Mouse (Mus musculus) heart, embryonic 10.5 days (tissue): ENCODE measurements around the gene Hlf. TPM values are rescaled to one million over a fixed set of nuclear protein-coding genes. Genes with fewer than 3 reads are reported as not detected.

Source experiments
- DNase-seq: peaks from one replicate; pipeline ENCODE4 v3.0.0-alpha.2; 2017; ENCODE audit warnings: low spot score
- H3K27ac ChIP-seq: fragments of 300-500 bp; sonication (generic); 2 replicates; pipeline ENCODE4 v1.5.1; 2016; ENCODE audit warnings: mild to moderate bottlenecking
- H3K27me3 ChIP-seq: fragments of 300-500 bp; sonication (generic); 2 replicates; pipeline ENCODE4 v1.6.1; 2016; ENCODE audit warnings: mild to moderate bottlenecking; ENCODE audit not compliant: poor library complexity, insufficient read depth, severe bottlenecking
- H3K36me3 ChIP-seq: fragments of 300-500 bp; sonication (generic); 2 replicates; pipeline ENCODE4 v1.6.1; 2016; ENCODE audit warnings: mild to moderate bottlenecking, moderate library complexity
- H3K4me1 ChIP-seq: fragments of 300-500 bp; sonication (generic); 2 replicates; pipeline ENCODE4 v1.6.1; 2016; ENCODE audit warnings: mild to moderate bottlenecking
- H3K4me3 ChIP-seq: fragments of 300-500 bp; sonication (generic); 2 replicates; pipeline ENCODE4 v1.5.1; 2016; ENCODE audit warnings: mild to moderate bottlenecking, moderate library complexity
- H3K9me3 ChIP-seq: fragments of 300-500 bp; sonication (generic); 2 replicates; pipeline ENCODE4 v1.6.1; 2016; ENCODE audit warnings: mild to moderate bottlenecking, moderate library complexity
- WGBS: fragments of 180-500 bp; shearing (Covaris S2); methylation state at CpG from one replicate; pipeline ENCODE4 v1.1.7; 2016; 5-methylcytosine and 5-hydroxymethylcytosine counted together
- polyA plus RNA-seq: library from polyadenylated mRNA; unstranded; fragments of >200 nt; fragmentation: Nextera tagmentation; extraction: Ambion mirVana; gene quantifications from 2 replicates; pipeline ENCODE4 v1.2.1, GENCODE M21; 2016

Gene Hlf
- polyA plus RNA-seq, result 1.7 and 3.3 TPM in 2 replicates

- Histone ChIP-seq H3K36me3 (no peaks in the 10 kb centered on the region), H3K27ac (peak within 1 kb of the TSS; percentile 76), H3K4me1 (peaks cover 32% of the 10 kb centered on the region), H3K27me3 (peaks cover 52% of the 10 kb centered on the region), H3K4me3 (peak within 1 kb of the TSS; percentile 62), H3K9me3 (no peaks in the 10 kb centered on the region)
- DNase-seq, result peak; percentile 89
- under 1% methylated on average over 40 of the region's 40 CpGs for WGBS
These were observed at the start of gene Hlf for GRCm38 (mm10) chr11:90390817-90391173. TSS of gene Hlf (minus strand) at chr11:90390895.

GRCm38 (mm10) chr11:90438768-90439167 lies 48.1 kb upstream of the Hlf start:
- Histone ChIP-seq H3K27me3 (peaks cover 5% of the 10 kb centered on the region; the same call in 1 of the 2 replicates), H3K9me3 (no peaks in the 10 kb centered on the region), H3K4me1 (no peaks in the 10 kb centered on the region), H3K36me3 (no peaks in the 10 kb centered on the region), H3K27ac (no peak overlapping the region), H3K4me3 (no peak overlapping the region)
- DNase-seq, result no peak
- WGBS, result 71% methylated on average over 5 of the region's 5 CpGs

- no peaks in the 10 kb centered on the region for H3K9me3 ChIP-seq
- H3K27ac ChIP-seq, result no peak overlapping the region
- no peaks in the 10 kb centered on the region for H3K36me3 ChIP-seq
- no peaks in the 10 kb centered on the region; the same call in 1 of the 2 replicates for H3K27me3 ChIP-seq
- 82% methylated on average over 4 of the region's 4 CpGs for WGBS
- no peak for DNase-seq
- no peaks in the 10 kb centered on the region for H3K4me1 ChIP-seq
- H3K4me3 ChIP-seq, result no peak overlapping the region
These were observed 34.5 kb upstream of the Hlf start for GRCm38 (mm10) chr11:90425207-90425525.

GRCm38 (mm10) chr11:90424334-90425206 lies 33.9 kb upstream of the Hlf start:
- H3K4me1 ChIP-seq, result no peaks in the 10 kb centered on the region
- peaks cover 1% of the 10 kb centered on the region; the same call in 1 of the 2 replicates for H3K27me3 ChIP-seq
- no peak overlapping the region for H3K27ac ChIP-seq
- no peak overlapping the region for H3K4me3 ChIP-seq
- no peaks in the 10 kb centered on the region for H3K36me3 ChIP-seq
- no peak for DNase-seq
- H3K9me3 ChIP-seq, result no peaks in the 10 kb centered on the region
- WGBS, result 67% methylated on average over 11 of the region's 11 CpGs

- Histone ChIP-seq H3K4me1 (no peaks in the 10 kb centered on the region), H3K27ac (no peak overlapping the region), H3K9me3 (no peaks in the 10 kb centered on the region), H3K27me3 (peaks cover 8% of the 10 kb centered on the region), H3K4me3 (no peak overlapping the region), H3K36me3 (no peaks in the 10 kb centered on the region)
- 69% methylated on average over 3 of the region's 3 CpGs for WGBS
- DNase-seq, result no peak
These were observed 33.2 kb upstream of the Hlf start for GRCm38 (mm10) chr11:90423896-90424295.

- peaks cover 14% of the 10 kb centered on the region for H3K27me3 ChIP-seq
- 84% methylated on average over 11 of the region's 11 CpGs for WGBS
- no peaks in the 10 kb centered on the region for H3K36me3 ChIP-seq
- H3K27ac ChIP-seq, result no peak overlapping the region
- DNase-seq, result no peak
- H3K9me3 ChIP-seq, result no peaks in the 10 kb centered on the region
- peaks cover 10% of the 10 kb centered on the region for H3K4me1 ChIP-seq
- H3K4me3 ChIP-seq, result no peak overlapping the region
These were observed 29.0 kb upstream of the Hlf start for GRCm38 (mm10) chr11:90419706-90420105.

GRCm38 (mm10) chr11:90417921-90418320 lies 27.2 kb upstream of the Hlf start:
- H3K4me1 ChIP-seq, result peaks cover 10% of the 10 kb centered on the region
- WGBS, result 1% methylated on average over 42 of the region's 42 CpGs

GRCm38 (mm10) chr11:90417011-90417410 lies 26.3 kb upstream of the Hlf start:
- peaks cover 10% of the 10 kb centered on the region for H3K4me1 ChIP-seq
- H3K27ac ChIP-seq, result no peak overlapping the region
- 81% methylated on average over 5 of the region's 5 CpGs for WGBS
- DNase-seq, result no peak
- peaks cover 14% of the 10 kb centered on the region for H3K27me3 ChIP-seq
- H3K9me3 ChIP-seq, result no peaks in the 10 kb centered on the region
- no peak overlapping the region for H3K4me3 ChIP-seq
- no peaks in the 10 kb centered on the region for H3K36me3 ChIP-seq

More at GRCm38 (mm10) chr11:90417921-90418320, 27.2 kb upstream of the Hlf start:
- DNase-seq, result peak; percentile 97
- Histone ChIP-seq H3K36me3 (no peaks in the 10 kb centered on the region), H3K4me3 (peak overlapping the region; percentile 51), H3K27ac (peak overlapping the region; percentile 56), H3K9me3 (no peaks in the 10 kb centered on the region), H3K27me3 (peaks cover 14% of the 10 kb centered on the region)

- Histone ChIP-seq H3K9me3 (no peaks in the 10 kb centered on the region), H3K4me1 (no peaks in the 10 kb centered on the region), H3K36me3 (no peaks in the 10 kb centered on the region), H3K27ac (no peak overlapping the region), H3K27me3 (no peaks in the 10 kb centered on the region), H3K4me3 (no peak overlapping the region)
- 35% methylated on average over 6 of the region's 6 CpGs for WGBS
- DNase-seq, result peak; percentile 11
These were observed 8.2 kb upstream of the Hlf start for GRCm38 (mm10) chr11:90398850-90399249.

- DNase-seq, result no peak
- 10% methylated on average over 14 of the region's 14 CpGs for WGBS
- H3K36me3 ChIP-seq, result no peaks in the 10 kb centered on the region
These were observed 833 bp upstream of the Hlf start for GRCm38 (mm10) chr11:90391271-90392185.

GRCm38 (mm10) chr11:90389902-90390816 lies 536 bp downstream of the Hlf start:
- no peak for DNase-seq
- WGBS, result under 1% methylated on average over 40 of the region's 41 CpGs
- Histone ChIP-seq H3K27me3 (peaks cover 54% of the 10 kb centered on the region), H3K4me3 (peak overlapping the region; percentile 62), H3K4me1 (peaks cover 32% of the 10 kb centered on the region), H3K27ac (peak overlapping the region; percentile 76), H3K9me3 (no peaks in the 10 kb centered on the region), H3K36me3 (no peaks in the 10 kb centered on the region)

More at GRCm38 (mm10) chr11:90391271-90392185, 833 bp upstream of the Hlf start:
- Histone ChIP-seq H3K4me1 (peaks cover 32% of the 10 kb centered on the region), H3K27ac (peak overlapping the region; percentile 76; the same call in 1 of the 2 replicates), H3K4me3 (peak overlapping the region; percentile 62), H3K27me3 (peaks cover 46% of the 10 kb centered on the region), H3K9me3 (no peaks in the 10 kb centered on the region)
